Comparison of ENCODE assay signal across 8 mouse cellular contexts in the genomic region with DNA sequence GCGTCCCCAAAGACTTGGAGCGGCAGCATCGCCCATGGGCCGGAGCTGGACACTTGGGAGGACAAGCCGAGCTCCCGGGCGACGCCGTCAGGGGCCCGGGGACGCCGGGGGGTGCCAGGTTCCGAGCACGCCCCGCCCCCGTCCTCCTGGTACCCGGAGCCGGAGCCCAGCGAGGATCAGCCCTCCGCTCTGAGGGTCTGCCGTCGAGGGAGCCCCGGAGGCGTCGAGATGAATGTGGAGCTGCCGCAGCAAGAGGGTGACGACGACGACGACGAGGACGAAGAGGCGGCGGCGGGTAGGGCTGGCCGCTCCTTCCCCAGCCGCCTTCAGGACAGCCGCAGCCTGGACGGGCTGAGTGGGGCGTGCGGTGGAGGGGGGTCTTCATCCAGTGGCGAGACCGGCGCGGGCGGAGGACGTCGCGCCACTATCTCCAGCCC. TPM values are rescaled to one million over a fixed set of nuclear protein-coding genes. Genes with fewer than 3 reads are reported as not detected.
DNase-seq lines count a peak whose midpoint lies in the region; ATAC-seq and TF ChIP-seq lines count a peak whose summit lies in the region.

No protein-coding gene starts in this region.

- WGBS in heart, embryonic 13.5 days = 0% methylated on average over 49 of the region's 49 CpGs
- under 1% methylated on average over 43 of the region's 49 CpGs for WGBS in liver, embryonic 13.5 days (ENCODE audit: insufficient replicate concordance)
- under 1% methylated on average over 47 of the region's 49 CpGs for WGBS in stomach, postnatal 0 days

- no peaks in the 10 kb centered on the region for H3K27me3 ChIP-seq in heart, embryonic 13.5 days (replicated peaks)
- no peaks in the 10 kb centered on the region for H3K27me3 ChIP-seq in liver, embryonic 13.5 days
- H3K27me3 ChIP-seq in stomach, postnatal 0 days (ENCODE audit: control insufficient read depth, insufficient read depth, low read length) = no peaks in the 10 kb centered on the region

- peaks cover 35% of the 10 kb centered on the region for H3K4me1 ChIP-seq in heart, embryonic 13.5 days
- H3K4me1 ChIP-seq in liver, embryonic 13.5 days (replicated peaks) = peaks cover 47% of the 10 kb centered on the region
- H3K4me1 ChIP-seq in stomach, postnatal 0 days (replicated peaks; ENCODE audit: control insufficient read depth, insufficient read depth) = peaks cover 2% of the 10 kb centered on the region; the same call in 1 of the 2 replicates

- peak overlapping the region; percentile 90 for H3K4me3 ChIP-seq in heart, embryonic 13.5 days
- peak overlapping the region; percentile 96 for H3K4me3 ChIP-seq in liver, embryonic 13.5 days (replicated peaks)
- peak overlapping the region; percentile 97 for H3K4me3 ChIP-seq in stomach, postnatal 0 days (ENCODE audit: low read depth, low read length)

- peak overlapping the region; percentile 90 for H3K9ac ChIP-seq in heart, embryonic 13.5 days
- H3K9ac ChIP-seq in liver, embryonic 13.5 days = peak overlapping the region; percentile 97
- peak overlapping the region; percentile 95 for H3K9ac ChIP-seq in stomach, postnatal 0 days (ENCODE audit: low read length)

- no peak for TF ChIP-seq EP300 in stomach, postnatal 0 days (optimal IDR thresholded peaks at IDR 0.05)

- no peaks in the 10 kb centered on the region for H3K9me3 ChIP-seq in heart, embryonic 13.5 days
- H3K9me3 ChIP-seq in liver, embryonic 13.5 days (replicated peaks) = no peaks in the 10 kb centered on the region
- H3K9me3 ChIP-seq in stomach, postnatal 0 days (ENCODE audit: control insufficient read depth, low read length) = no peaks in the 10 kb centered on the region

- peak overlapping the region; percentile 92 for H3K4me2 ChIP-seq in heart, embryonic 13.5 days
- peak overlapping the region; percentile 99 for H3K4me2 ChIP-seq in liver, embryonic 13.5 days
- H3K4me2 ChIP-seq in stomach, postnatal 0 days (replicated peaks; ENCODE audit: low read depth) = peak overlapping the region; percentile 85

- no peak for DNase-seq in heart, adult 8-10 months (ENCODE audit: low spot score)
- peak; percentile 69 for DNase-seq in CD4-positive helper T cell, adult 2 months (ENCODE audit: low read depth, low spot score)
- DNase-seq in adrenal gland, postnatal 36 days = peak; percentile 67 to 76
- DNase-seq in heart, postnatal 4 days = peak; percentile 66
- peak; percentile 35 for DNase-seq in liver, embryonic 13.5 days
- DNase-seq in stomach, postnatal 0 days (ENCODE audit: low spot score) = no peak
- DNase-seq in frontal cortex, postnatal 25 days (ENCODE audit: low spot score in 2 of 2) = no peak

- peak; percentile 1; the same call in 1 of the 2 replicates for TF ChIP-seq CTCF in stomach, postnatal 0 days (IDR thresholded peaks at IDR 0.05; ENCODE audit: low read depth)

- ATAC-seq in heart, embryonic 13.5 days (ENCODE audit: extremely low read depth, insufficient number of reproducible peaks, low FRiP score, low TSS enrichment) = peak; percentile 11; the same call in 1 of the 2 replicates
- ATAC-seq in liver, embryonic 13.5 days (ENCODE audit: low read depth) = no peak
- peak; percentile 14 for ATAC-seq in stomach, postnatal 0 days (ENCODE audit: low FRiP score, low TSS enrichment)

- no peaks in the 10 kb centered on the region for H3K36me3 ChIP-seq in heart, embryonic 13.5 days
- H3K36me3 ChIP-seq in liver, embryonic 13.5 days = no peaks in the 10 kb centered on the region
- H3K36me3 ChIP-seq in stomach, postnatal 0 days (ENCODE audit: control insufficient read depth, insufficient read depth, low read length) = no peaks in the 10 kb centered on the region

- peak overlapping the region; percentile 96 for H3K27ac ChIP-seq in heart, embryonic 13.5 days (replicated peaks)
- H3K27ac ChIP-seq in liver, embryonic 13.5 days = peak overlapping the region; percentile 90
- peak overlapping the region; percentile 98 for H3K27ac ChIP-seq in stomach, postnatal 0 days (replicated peaks)

RNA-seq across cellular contexts. Expression of a gene that starts 0.5 kb away (rescaled TPM):
- 9.7 and 10.3 TPM in 2 replicates for polyA plus RNA-seq in heart, embryonic 13.5 days (2015; fragmentation: Nextera tagmentation; extraction: Ambion mirVana)
- total RNA-seq in heart, adult 8-10 months (2022) = 10 to 100 TPM; 16.1 to 18.7 (median 17.1) TPM
- total RNA-seq in adrenal gland, postnatal 36 days (2021) = 10 to 100 TPM; 26.4 to 30.4 TPM
- total RNA-seq in heart, postnatal 4 days (2021) = 10 to 100 TPM; 13.8 to 14.3 TPM
- 3.5 TPM in 2 replicates for polyA plus RNA-seq in liver, embryonic 13.5 days (2015; fragmentation: Nextera tagmentation; extraction: Ambion mirVana)
- polyA plus RNA-seq in stomach, postnatal 0 days (2015; fragmentation: Nextera tagmentation; extraction: Ambion mirVana) = 14.6 and 16.7 TPM in 2 replicates

RNA-seq across cellular contexts. Expression of a gene that starts 10.6 kb away (rescaled TPM):
- 28.4 and 31.3 TPM in 2 replicates for polyA plus RNA-seq in heart, embryonic 13.5 days (2015; fragmentation: Nextera tagmentation; extraction: Ambion mirVana)
- total RNA-seq in heart, adult 8-10 months (2022) = 1 to 10 TPM; 6.3 to 8.4 (median 7.5) TPM
- 10 to 100 TPM; 13.5 to 17.5 TPM for total RNA-seq in adrenal gland, postnatal 36 days (2021)
- 1 to 10 TPM; 6.7 to 8.6 TPM for total RNA-seq in heart, postnatal 4 days (2021)
- polyA plus RNA-seq in liver, embryonic 13.5 days (2015; fragmentation: Nextera tagmentation; extraction: Ambion mirVana) = 30.8 and 31.7 TPM in 2 replicates
- polyA plus RNA-seq in stomach, postnatal 0 days (2015; fragmentation: Nextera tagmentation; extraction: Ambion mirVana) = 28.4 and 30.8 TPM in 2 replicates

RNA-seq across cellular contexts. Expression of a gene that starts 14.5 kb away (rescaled TPM):
- polyA plus RNA-seq in heart, embryonic 13.5 days (2015; fragmentation: Nextera tagmentation; extraction: Ambion mirVana) = 78.4 and 83.0 TPM in 2 replicates
- under 1 TPM in 2 of 4 experiments, not detected in 2; 0.33 to 0.75 TPM for total RNA-seq in heart, adult 8-10 months (2022)
- 1 to 10 TPM; 5.0 to 6.4 TPM for total RNA-seq in adrenal gland, postnatal 36 days (2021)
- 10 to 100 TPM; 38.0 to 43.3 TPM for total RNA-seq in heart, postnatal 4 days (2021)
- 116 and 123 TPM in 2 replicates for polyA plus RNA-seq in liver, embryonic 13.5 days (2015; fragmentation: Nextera tagmentation; extraction: Ambion mirVana)
- 24.7 and 34.0 TPM in 2 replicates for polyA plus RNA-seq in stomach, postnatal 0 days (2015; fragmentation: Nextera tagmentation; extraction: Ambion mirVana)

RNA-seq across cellular contexts. Expression of a gene that starts 28.3 kb away (rescaled TPM):
- 79.5 and 82.1 TPM in 2 replicates for polyA plus RNA-seq in heart, embryonic 13.5 days (2015; fragmentation: Nextera tagmentation; extraction: Ambion mirVana)
- 10 to 100 TPM; 57.1 to 72.2 (median 68.6) TPM for total RNA-seq in heart, adult 8-10 months (2022)
- total RNA-seq in adrenal gland, postnatal 36 days (2021) = 100 to 1,000 TPM; 116 to 130 TPM
- total RNA-seq in heart, postnatal 4 days (2021) = 10 to 100 TPM; 80.2 to 84.6 TPM
- polyA plus RNA-seq in liver, embryonic 13.5 days (2015; fragmentation: Nextera tagmentation; extraction: Ambion mirVana) = 12.5 and 15.9 TPM in 2 replicates
- 43.0 and 53.7 TPM in 2 replicates for polyA plus RNA-seq in stomach, postnatal 0 days (2015; fragmentation: Nextera tagmentation; extraction: Ambion mirVana)

RNA-seq across cellular contexts. Expression of a gene that starts 35.0 kb away (rescaled TPM):
- polyA plus RNA-seq in heart, embryonic 13.5 days (2015; fragmentation: Nextera tagmentation; extraction: Ambion mirVana) = 8.6 and 9.0 TPM in 2 replicates
- 10 to 100 TPM; 33.3 to 81.2 (median 48.5) TPM for total RNA-seq in heart, adult 8-10 months (2022)
- 100 to 1,000 TPM; 112 to 153 TPM for total RNA-seq in adrenal gland, postnatal 36 days (2021)
- 10 to 100 TPM; 42.6 to 55.6 TPM for total RNA-seq in heart, postnatal 4 days (2021)
- polyA plus RNA-seq in liver, embryonic 13.5 days (2015; fragmentation: Nextera tagmentation; extraction: Ambion mirVana) = 1.9 TPM in 2 replicates
- 7.7 and 13.1 TPM in 2 replicates for polyA plus RNA-seq in stomach, postnatal 0 days (2015; fragmentation: Nextera tagmentation; extraction: Ambion mirVana)

Comparison
In these comparisons a context has a peak if more than half of its experiments do, and no peak if none do; other contexts are left out.
1. DNase-seq: peak in CD4-positive helper T cell, adult 2 months (single experiment), adrenal gland, postnatal 36 days (2 of 2), heart, postnatal 4 days (single experiment) and liver, embryonic 13.5 days (single experiment); none in heart, adult 8-10 months (single experiment), stomach, postnatal 0 days (single experiment) and frontal cortex, postnatal 25 days (0 of 2).
2. RNA of a gene that starts 14.5 kb away (total RNA-seq): 38.0 to 43.3 TPM in heart, postnatal 4 days; 5.0 to 6.4 TPM in adrenal gland, postnatal 36 days and 0.33 to 0.75 TPM in heart, adult 8-10 months; every median in the first group is over 4 times any median in the second.
3. Peak in every context shown above with its lines, with median percentiles within 50 percentile points of each other: H3K27ac ChIP-seq, H3K4me2 ChIP-seq, H3K4me3 ChIP-seq and H3K9ac ChIP-seq.